Mouse (Mus musculus): ENCODE results near the gene Tmc3. TPM values are rescaled to one million over a fixed set of nuclear protein-coding genes. Genes with fewer than 3 reads are reported as not detected.

The Tmc3 gene
- total RNA-seq, 2 experiments from 2014 or later: 0.17 to 0.41 TPM

- DNase-seq (ENCODE audit: low spot score in 2 of 2): no peak
These were observed 14.5 kb downstream of the Tmc3 start for GRCm38 (mm10) chr7:83598997-83599912.

GRCm38 (mm10) chr7:83599913-83600286 is 15.2 kb downstream of the Tmc3 start:
- peak in 1 of 2 experiments; percentile 12 for DNase-seq (ENCODE audit: low spot score in 2 of 2)

GRCm38 (mm10) chr7:83604180-83604944 is 19.6 kb downstream of the Tmc3 start:
- DNase-seq (ENCODE audit: low spot score in 2 of 2): no peak

GRCm38 (mm10) chr7:83606796-83607195 is 22.1 kb downstream of the Tmc3 start:
- no peak for DNase-seq (ENCODE audit: low spot score in 2 of 2)

GRCm38 (mm10) chr7:83609891-83610290 is 25.2 kb downstream of the Tmc3 start:
- no peak for DNase-seq (ENCODE audit: low spot score in 2 of 2)

- no peak for DNase-seq (ENCODE audit: low spot score in 2 of 2)
These were observed 27.2 kb downstream of the Tmc3 start for GRCm38 (mm10) chr7:83611886-83612285.

- no peak for DNase-seq (ENCODE audit: low spot score in 2 of 2)
These were observed 30.5 kb downstream of the Tmc3 start for GRCm38 (mm10) chr7:83615272-83615671.

- no peak for DNase-seq (ENCODE audit: low spot score in 2 of 2)
These were observed 31.1 kb downstream of the Tmc3 start for GRCm38 (mm10) chr7:83615815-83616214.

GRCm38 (mm10) chr7:83616268-83616667 is 31.5 kb downstream of the Tmc3 start:
- no peak for DNase-seq (ENCODE audit: low spot score in 2 of 2)

GRCm38 (mm10) chr7:83618709-83619108 is 34.0 kb downstream of the Tmc3 start:
- DNase-seq (ENCODE audit: low spot score in 2 of 2): no peak

- no peak for DNase-seq (ENCODE audit: low spot score in 2 of 2)
These were observed 37.9 kb downstream of the Tmc3 start for GRCm38 (mm10) chr7:83622582-83622981.

- no peak for DNase-seq (ENCODE audit: low spot score in 2 of 2)
These were observed 39.3 kb downstream of the Tmc3 start for GRCm38 (mm10) chr7:83624065-83624464.

GRCm38 (mm10) chr7:83626557-83627257 is 42.0 kb downstream of the Tmc3 start:
- DNase-seq (ENCODE audit: low spot score in 2 of 2): no peak

GRCm38 (mm10) chr7:83627369-83627768 is 42.6 kb downstream of the Tmc3 start:
- DNase-seq (ENCODE audit: low spot score in 2 of 2): no peak

GRCm38 (mm10) chr7:83631073-83631827 is 46.5 kb downstream of the Tmc3 start:
- no peak for DNase-seq (ENCODE audit: low spot score in 2 of 2)

GRCm38 (mm10) chr7:83631828-83632681 is 47.3 kb downstream of the Tmc3 start, which contains the start of gene Stard5:
TSS of gene Stard5 (plus strand) at chr7:83631959.
- peak; percentile 81 to 93 for DNase-seq (ENCODE audit: low spot score in 2 of 2)

GRCm38 (mm10) chr7:83632682-83633120 is 48.0 kb downstream of the Tmc3 start:
- no peak for DNase-seq (ENCODE audit: low spot score in 2 of 2)

- no peak for DNase-seq (ENCODE audit: low spot score in 2 of 2)
These were observed 49.1 kb downstream of the Tmc3 start for GRCm38 (mm10) chr7:83633856-83634255.

GRCm38 (mm10) chr7:83635726-83636125 is 51.0 kb downstream of the Tmc3 start:
- DNase-seq (ENCODE audit: low spot score in 2 of 2): no peak

- DNase-seq (ENCODE audit: low spot score in 2 of 2): no peak
These were observed 51.7 kb downstream of the Tmc3 start for GRCm38 (mm10) chr7:83636425-83636824.

Measured in layer of hippocampus, postnatal 14 days (tissue).